Mouse (Mus musculus): ENCODE data around the gene Tenm2. TPM values are rescaled to one million over a fixed set of nuclear protein-coding genes. Genes with fewer than 3 reads are reported as not detected.

The Tenm2 gene
- polyA plus RNA-seq, 1 experiment, result 0.61 TPM

DNA sequence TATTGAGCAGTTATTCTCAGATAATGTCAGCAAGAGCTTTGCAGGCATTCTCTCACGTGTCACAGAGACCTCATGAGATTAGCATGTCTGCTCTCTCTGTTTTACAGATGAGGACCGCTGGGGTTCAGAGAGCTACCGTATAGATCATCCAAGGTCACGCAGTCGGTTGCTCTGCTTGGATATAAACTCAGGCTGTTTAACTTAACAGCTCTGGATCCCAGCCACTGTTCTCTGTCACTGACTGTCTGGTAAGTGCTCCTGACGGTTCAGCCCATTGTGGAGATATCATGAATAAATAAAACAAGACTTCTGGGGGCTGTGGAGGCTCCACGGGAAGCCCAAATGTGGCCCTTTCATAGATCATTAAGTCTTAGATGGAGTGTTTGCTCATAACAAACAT lies 754.2 kb downstream of the Tenm2 start:
- WGBS, result 64% methylated on average over 7 of the region's 7 CpGs
- H3K27ac ChIP-seq (ENCODE audit: insufficient read depth, low read depth, low read length), result no peak overlapping the region
- no peak for DNase-seq
- TF ChIP-seq POLR2A (IDR thresholded peaks at IDR 0.05; ENCODE audit: low read depth, low read length), result no peak
- no peak for TF ChIP-seq CTCF (conservative IDR thresholded peaks at IDR 0.05; ENCODE audit: insufficient read depth, insufficient read length, low read depth, low read length)
- no peaks in the 10 kb centered on the region for H3K27me3 ChIP-seq (replicated peaks; ENCODE audit: control insufficient read depth, insufficient read depth, low read length)
- H3K4me1 ChIP-seq (ENCODE audit: control insufficient read depth, insufficient read depth, low read length), result no peaks in the 10 kb centered on the region
- no peaks in the 10 kb centered on the region for H3K36me3 ChIP-seq (ENCODE audit: control insufficient read depth, insufficient read depth, low read length)
- no peak overlapping the region for H3K4me3 ChIP-seq (ENCODE audit: insufficient read depth, low read depth, low read length)

DNA sequence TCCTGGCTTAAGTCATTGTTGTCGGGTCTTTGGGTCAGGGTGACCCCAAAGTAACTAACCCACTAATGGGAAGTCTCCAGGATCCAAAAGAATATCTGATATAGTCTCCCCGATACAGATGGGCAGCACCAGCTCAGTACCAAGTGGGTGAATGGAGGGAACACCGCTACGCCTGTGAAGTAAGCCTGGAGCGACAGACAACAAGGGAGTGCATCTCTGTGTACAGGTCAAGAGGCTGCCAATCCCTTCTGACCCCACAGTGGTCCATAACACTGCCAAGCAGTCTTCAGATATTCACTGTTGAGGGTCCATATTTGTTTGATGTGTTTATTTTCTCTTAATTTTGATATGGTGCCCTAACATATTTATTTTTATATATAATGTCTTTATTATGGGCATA lies 754.7 kb downstream of the Tenm2 start:
- no peak overlapping the region for H3K27ac ChIP-seq (ENCODE audit: insufficient read depth, low read depth, low read length)
- no peak for DNase-seq
- H3K36me3 ChIP-seq (ENCODE audit: control insufficient read depth, insufficient read depth, low read length), result no peaks in the 10 kb centered on the region
- 88% methylated on average over 5 of the region's 5 CpGs for WGBS
- H3K4me3 ChIP-seq (ENCODE audit: insufficient read depth, low read depth, low read length), result no peak overlapping the region
- no peaks in the 10 kb centered on the region for H3K27me3 ChIP-seq (replicated peaks; ENCODE audit: control insufficient read depth, insufficient read depth, low read length)
- H3K4me1 ChIP-seq (ENCODE audit: control insufficient read depth, insufficient read depth, low read length), result no peaks in the 10 kb centered on the region
- no peak for TF ChIP-seq POLR2A (IDR thresholded peaks at IDR 0.05; ENCODE audit: low read depth, low read length)
- TF ChIP-seq CTCF (conservative IDR thresholded peaks at IDR 0.05; ENCODE audit: insufficient read depth, insufficient read length, low read depth, low read length), result no peak

DNA sequence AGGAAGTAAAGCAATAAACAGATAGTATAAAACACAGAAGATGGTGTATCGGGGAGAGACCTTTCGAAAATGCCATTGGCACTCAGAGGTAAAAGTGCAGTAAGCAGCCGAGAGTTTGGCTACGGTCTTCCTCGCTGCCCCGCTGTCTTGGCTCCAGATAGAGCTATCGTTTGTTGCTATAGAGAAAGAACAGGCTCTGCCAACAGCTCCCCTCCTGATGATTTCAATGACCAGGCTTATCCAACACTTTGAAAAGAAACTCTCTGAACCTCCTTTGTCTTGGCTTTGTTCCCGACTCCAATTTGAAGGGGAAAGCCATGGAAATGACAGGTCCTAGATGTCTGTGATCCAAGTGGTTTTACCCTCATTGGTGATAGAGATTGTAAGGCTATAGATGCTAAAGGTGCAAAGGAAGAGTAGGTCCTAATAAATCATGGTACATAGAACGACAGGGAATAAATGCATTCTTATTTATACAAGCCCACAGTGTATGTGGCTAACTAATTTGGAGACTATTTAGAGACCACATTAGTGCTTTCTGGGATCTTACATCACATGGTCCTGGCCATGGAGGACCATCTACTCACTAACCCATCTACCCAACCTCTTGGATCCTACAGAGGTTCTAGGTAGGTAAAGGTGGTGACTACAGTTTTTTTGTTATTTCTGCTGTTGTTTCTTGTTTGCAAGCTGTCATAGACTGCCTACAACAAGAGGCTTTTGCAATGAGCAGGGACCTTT lies 765.8 kb downstream of the Tenm2 start:
- Histone ChIP-seq H3K4me3 (ENCODE audit: insufficient read depth, low read depth, low read length) (no peak overlapping the region), H3K27me3 (replicated peaks; ENCODE audit: control insufficient read depth, insufficient read depth, low read length) (no peaks in the 10 kb centered on the region), H3K4me1 (ENCODE audit: control insufficient read depth, insufficient read depth, low read length) (no peaks in the 10 kb centered on the region), H3K36me3 (ENCODE audit: control insufficient read depth, insufficient read depth, low read length) (no peaks in the 10 kb centered on the region), H3K27ac (ENCODE audit: insufficient read depth, low read depth, low read length) (no peak overlapping the region)
- DNase-seq, result no peak
- TF ChIP-seq POLR2A (IDR thresholded peaks at IDR 0.05; ENCODE audit: low read depth, low read length) (no peak), CTCF (conservative IDR thresholded peaks at IDR 0.05; ENCODE audit: insufficient read depth, insufficient read length, low read depth, low read length) (no peak)
- WGBS, result 82% methylated on average over 9 of the region's 9 CpGs

DNA sequence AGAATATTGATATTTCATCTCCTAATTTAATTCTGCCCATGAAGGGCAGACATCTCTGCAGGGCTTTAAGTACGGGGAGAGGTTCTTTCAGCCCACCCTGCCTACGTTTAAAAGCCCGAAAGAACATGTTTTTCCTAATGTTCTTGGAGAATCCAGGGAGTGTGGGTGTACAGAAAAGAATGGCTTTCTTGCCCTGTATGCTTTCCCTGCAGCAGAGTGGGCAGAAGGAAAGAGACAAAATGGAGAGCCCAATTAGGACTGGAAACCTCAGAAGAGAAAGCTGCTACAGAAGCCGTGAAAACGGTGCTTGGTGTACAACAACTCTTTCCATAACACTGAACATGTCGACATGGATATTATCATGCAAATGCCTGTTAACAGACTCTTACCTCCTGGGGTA lies 777.3 kb downstream of the Tenm2 start:
- TF ChIP-seq POLR2A (IDR thresholded peaks at IDR 0.05; ENCODE audit: low read depth, low read length), result no peak
- no peak for TF ChIP-seq CTCF (conservative IDR thresholded peaks at IDR 0.05; ENCODE audit: insufficient read depth, insufficient read length, low read depth, low read length)
- no peaks in the 10 kb centered on the region for H3K36me3 ChIP-seq (ENCODE audit: control insufficient read depth, insufficient read depth, low read length)
- H3K27me3 ChIP-seq (replicated peaks; ENCODE audit: control insufficient read depth, insufficient read depth, low read length), result no peaks in the 10 kb centered on the region
- no peak overlapping the region for H3K4me3 ChIP-seq (ENCODE audit: insufficient read depth, low read depth, low read length)
- H3K27ac ChIP-seq (ENCODE audit: insufficient read depth, low read depth, low read length), result no peak overlapping the region
- no peak for DNase-seq
- WGBS, result 62% methylated on average over 6 of the region's 6 CpGs
- H3K4me1 ChIP-seq (ENCODE audit: control insufficient read depth, insufficient read depth, low read length), result no peaks in the 10 kb centered on the region

DNA sequence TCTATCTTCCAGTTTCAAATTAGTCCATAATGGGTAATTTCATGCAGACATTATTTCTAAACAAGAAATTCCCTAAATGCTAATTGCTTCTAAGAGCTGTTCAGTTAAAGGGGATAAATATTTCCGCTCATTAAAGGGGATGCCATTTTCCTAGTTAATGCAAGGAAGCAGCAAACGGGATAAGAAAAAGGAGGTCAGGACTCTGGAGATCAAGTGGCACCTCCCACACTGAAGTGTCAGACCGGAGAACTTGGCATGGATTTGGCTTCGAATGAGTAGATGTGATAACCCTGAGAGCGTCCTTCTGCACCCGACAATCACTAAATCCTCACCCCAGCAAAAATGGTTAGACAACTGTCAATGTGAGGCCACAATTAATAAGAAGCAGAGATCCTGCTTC lies 781.7 kb downstream of the Tenm2 start:
- Histone ChIP-seq H3K4me3 (ENCODE audit: insufficient read depth, low read depth, low read length) (no peak overlapping the region), H3K36me3 (ENCODE audit: control insufficient read depth, insufficient read depth, low read length) (no peaks in the 10 kb centered on the region), H3K27me3 (replicated peaks; ENCODE audit: control insufficient read depth, insufficient read depth, low read length) (no peaks in the 10 kb centered on the region), H3K27ac (ENCODE audit: insufficient read depth, low read depth, low read length) (no peak overlapping the region), H3K4me1 (ENCODE audit: control insufficient read depth, insufficient read depth, low read length) (no peaks in the 10 kb centered on the region)
- no peak for TF ChIP-seq POLR2A (IDR thresholded peaks at IDR 0.05; ENCODE audit: low read depth, low read length)
- TF ChIP-seq CTCF (conservative IDR thresholded peaks at IDR 0.05; ENCODE audit: insufficient read depth, insufficient read length, low read depth, low read length), result no peak
- DNase-seq, result no peak
- WGBS, result 64% methylated on average over 6 of the region's 6 CpGs

DNA sequence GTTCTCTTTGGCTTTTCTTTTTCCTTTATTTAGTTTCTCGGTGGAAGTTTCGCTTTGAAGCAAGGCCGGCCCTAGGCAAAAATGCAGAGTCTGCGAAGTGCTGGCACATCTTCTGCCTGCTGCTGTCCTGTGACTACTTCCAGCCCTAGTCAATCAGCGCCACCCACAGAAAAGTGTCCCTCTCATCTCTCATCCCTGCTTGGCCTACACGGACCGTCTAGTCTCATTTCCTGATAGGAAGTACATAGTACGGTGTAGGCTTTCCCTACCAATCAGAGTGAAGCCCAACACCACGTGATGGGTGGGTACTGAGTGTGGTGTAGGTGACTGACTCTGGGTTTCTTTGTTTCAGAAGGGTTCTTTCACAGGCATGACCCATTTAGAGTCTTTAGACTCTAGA lies 783.3 kb downstream of the Tenm2 start:
- H3K4me3 ChIP-seq (ENCODE audit: insufficient read depth, low read depth, low read length), result no peak overlapping the region
- WGBS, result 74% methylated on average over 9 of the region's 9 CpGs
- H3K27me3 ChIP-seq (replicated peaks; ENCODE audit: control insufficient read depth, insufficient read depth, low read length), result no peaks in the 10 kb centered on the region
- no peaks in the 10 kb centered on the region for H3K36me3 ChIP-seq (ENCODE audit: control insufficient read depth, insufficient read depth, low read length)
- H3K27ac ChIP-seq (ENCODE audit: insufficient read depth, low read depth, low read length), result no peak overlapping the region
- TF ChIP-seq CTCF (conservative IDR thresholded peaks at IDR 0.05; ENCODE audit: insufficient read depth, insufficient read length, low read depth, low read length) (no peak), POLR2A (IDR thresholded peaks at IDR 0.05; ENCODE audit: low read depth, low read length) (no peak)
- DNase-seq, result no peak
- no peaks in the 10 kb centered on the region for H3K4me1 ChIP-seq (ENCODE audit: control insufficient read depth, insufficient read depth, low read length)

DNA sequence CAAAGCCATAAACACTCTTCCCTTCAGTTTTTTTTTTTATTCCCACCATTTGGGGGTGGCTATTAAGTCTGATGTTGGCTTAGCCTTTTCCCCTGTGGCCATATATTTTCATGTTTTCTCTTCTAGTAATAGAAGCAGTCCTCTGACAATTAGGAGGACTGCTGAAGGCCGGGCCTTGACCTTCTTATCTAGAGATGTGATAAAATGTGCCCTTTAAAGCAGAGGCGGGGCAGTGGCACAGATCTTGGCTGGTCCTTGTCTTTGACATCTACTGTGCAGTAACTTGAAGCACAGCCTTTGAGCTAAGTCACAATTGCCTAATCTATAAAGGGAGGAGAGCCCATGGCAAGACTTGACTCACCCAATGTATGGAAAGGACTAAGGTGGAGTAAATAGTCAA lies 789.4 kb downstream of the Tenm2 start:
- H3K36me3 ChIP-seq (ENCODE audit: control insufficient read depth, insufficient read depth, low read length), result no peaks in the 10 kb centered on the region
- TF ChIP-seq POLR2A (IDR thresholded peaks at IDR 0.05; ENCODE audit: low read depth, low read length) (no peak), CTCF (conservative IDR thresholded peaks at IDR 0.05; ENCODE audit: insufficient read depth, insufficient read length, low read depth, low read length) (no peak)
- no peaks in the 10 kb centered on the region for H3K27me3 ChIP-seq (replicated peaks; ENCODE audit: control insufficient read depth, insufficient read depth, low read length)
- no peak overlapping the region for H3K27ac ChIP-seq (ENCODE audit: insufficient read depth, low read depth, low read length)
- WGBS, result 68% methylated on average over 2 of the region's 2 CpGs
- H3K4me3 ChIP-seq (ENCODE audit: insufficient read depth, low read depth, low read length), result no peak overlapping the region
- DNase-seq, result no peak
- H3K4me1 ChIP-seq (ENCODE audit: control insufficient read depth, insufficient read depth, low read length), result no peaks in the 10 kb centered on the region

Data from kidney, adult 2 months (tissue).